Mouse (Mus musculus): ENCODE results near the gene Fndc10.
A peak's percentile ranks its signal among the peaks of the same experiment; 100 is the strongest.
"Not testable (repeated sequence)": the region's sequence is repeated elsewhere in the genome, so short reads cannot be mapped to it uniquely, and the experiment has no call there.

Gene Fndc10

DNA sequence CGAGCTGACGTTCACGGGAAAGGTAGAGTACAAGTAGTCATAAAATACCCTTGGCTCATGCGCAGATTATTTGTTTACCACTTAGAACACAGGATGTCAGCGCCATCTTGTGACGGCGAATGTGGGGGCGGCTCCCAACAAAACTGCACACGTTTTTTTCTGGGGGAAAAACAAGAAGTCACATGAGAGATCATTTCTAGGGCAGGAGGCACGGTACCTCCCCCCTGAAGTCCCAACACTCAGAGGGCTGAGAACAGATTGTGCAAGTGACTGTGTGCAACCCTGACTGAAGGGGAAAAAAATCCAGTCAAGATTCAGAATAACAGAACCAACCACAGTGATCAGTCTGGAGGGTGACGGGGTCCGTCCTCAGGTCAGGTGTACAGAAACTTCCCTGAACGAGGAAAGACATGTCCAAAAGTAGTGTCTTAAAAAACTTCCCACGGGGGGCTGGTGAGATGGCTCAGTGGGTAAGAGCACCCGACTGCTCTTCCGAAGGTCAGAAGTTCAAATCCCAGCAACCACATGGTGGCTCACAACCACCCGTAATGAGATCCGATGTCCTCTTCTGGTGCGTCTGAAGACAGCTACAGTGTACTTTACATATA lies 10.4 kb upstream of the Fndc10 start:
- DNase-seq (ENCODE audit: low read depth, low spot score): not testable (repeated sequence)

- DNase-seq (ENCODE audit: low read depth, low spot score): not testable (repeated sequence)
These were observed 6.4 kb upstream of the Fndc10 start for GRCm38 (mm10) chr4:155687764-155688163.

- DNase-seq (ENCODE audit: low read depth, low spot score): no peak
These were observed 3.4 kb upstream of the Fndc10 start for GRCm38 (mm10) chr4:155690571-155691375.

GRCm38 (mm10) chr4:155692421-155692820 lies 1.7 kb upstream of the Fndc10 start:
- no peak for DNase-seq (ENCODE audit: low read depth, low spot score)

DNA sequence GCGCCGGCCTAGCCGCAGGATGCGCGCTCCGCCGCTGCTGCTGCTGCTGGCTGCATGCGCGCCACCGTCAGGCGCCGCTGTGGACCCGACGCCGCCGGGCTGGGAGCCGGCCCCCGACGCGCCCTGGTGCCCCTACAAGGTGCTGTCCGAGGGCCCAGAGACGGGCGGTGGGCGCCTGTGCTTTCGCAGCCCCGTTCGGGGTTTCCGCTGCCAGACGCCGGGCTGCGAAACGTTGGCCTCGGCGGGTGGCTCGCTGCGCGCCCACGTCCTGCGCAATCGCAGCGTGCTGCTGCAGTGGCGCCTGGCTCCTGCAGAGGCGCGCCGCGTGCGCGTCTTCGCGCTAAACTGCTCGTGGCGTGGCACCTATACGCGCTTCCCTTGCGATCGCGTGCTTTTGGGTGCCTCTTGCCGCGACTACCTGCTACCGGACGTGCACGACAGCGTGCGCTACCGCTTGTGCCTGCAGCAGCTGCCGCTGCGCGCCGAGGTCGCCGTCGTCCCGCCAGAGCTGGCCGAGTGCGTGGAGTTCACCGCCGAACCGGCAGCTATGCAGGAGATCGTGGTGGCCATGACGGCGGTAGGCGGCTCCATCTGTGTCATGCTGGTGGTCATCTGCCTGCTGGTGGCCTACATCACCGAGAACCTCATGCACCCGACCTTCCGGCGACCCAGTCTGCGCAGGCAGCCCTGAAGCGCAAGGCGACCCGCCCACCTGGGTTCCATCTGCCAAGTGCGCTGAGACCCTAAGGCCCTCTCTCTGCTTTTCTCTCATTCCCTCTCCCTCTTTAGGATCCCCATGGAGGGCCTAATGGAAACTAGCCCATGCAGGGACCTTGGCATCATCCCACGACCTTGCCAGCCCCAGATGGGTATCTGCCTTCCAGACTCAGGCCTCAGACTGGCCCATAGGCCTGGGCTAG lies 600 bp downstream of the Fndc10 start:
- DNase-seq (ENCODE audit: low read depth, low spot score): peak; percentile 78

DNA sequence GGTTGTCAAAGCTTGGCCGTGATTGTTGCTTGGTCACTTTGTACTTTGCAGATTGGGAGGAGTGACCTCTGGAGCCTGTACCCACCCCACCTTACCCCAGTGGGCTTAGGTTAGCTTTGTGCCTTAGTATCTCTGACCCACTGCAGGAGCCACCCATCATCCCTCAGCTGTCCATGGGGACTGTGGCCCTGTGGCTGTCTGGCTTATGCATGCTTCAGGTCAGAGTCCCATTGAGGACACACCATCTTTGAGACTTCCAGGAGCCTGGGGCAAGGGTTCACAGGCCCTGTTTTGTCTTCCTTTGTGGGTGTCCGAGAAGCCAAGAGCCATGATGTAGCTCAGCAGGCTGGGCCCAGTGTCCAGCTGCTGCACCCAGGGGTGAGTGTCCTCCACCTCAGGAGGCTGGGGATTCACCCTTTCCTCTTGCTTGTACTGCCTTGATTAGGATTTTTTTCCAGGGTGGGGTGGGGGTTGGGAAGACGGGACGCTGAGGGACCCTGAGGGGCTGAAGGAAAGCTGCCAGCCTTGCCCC lies 1.5 kb downstream of the Fndc10 start:
- DNase-seq (ENCODE audit: low read depth, low spot score): no peak

DNA sequence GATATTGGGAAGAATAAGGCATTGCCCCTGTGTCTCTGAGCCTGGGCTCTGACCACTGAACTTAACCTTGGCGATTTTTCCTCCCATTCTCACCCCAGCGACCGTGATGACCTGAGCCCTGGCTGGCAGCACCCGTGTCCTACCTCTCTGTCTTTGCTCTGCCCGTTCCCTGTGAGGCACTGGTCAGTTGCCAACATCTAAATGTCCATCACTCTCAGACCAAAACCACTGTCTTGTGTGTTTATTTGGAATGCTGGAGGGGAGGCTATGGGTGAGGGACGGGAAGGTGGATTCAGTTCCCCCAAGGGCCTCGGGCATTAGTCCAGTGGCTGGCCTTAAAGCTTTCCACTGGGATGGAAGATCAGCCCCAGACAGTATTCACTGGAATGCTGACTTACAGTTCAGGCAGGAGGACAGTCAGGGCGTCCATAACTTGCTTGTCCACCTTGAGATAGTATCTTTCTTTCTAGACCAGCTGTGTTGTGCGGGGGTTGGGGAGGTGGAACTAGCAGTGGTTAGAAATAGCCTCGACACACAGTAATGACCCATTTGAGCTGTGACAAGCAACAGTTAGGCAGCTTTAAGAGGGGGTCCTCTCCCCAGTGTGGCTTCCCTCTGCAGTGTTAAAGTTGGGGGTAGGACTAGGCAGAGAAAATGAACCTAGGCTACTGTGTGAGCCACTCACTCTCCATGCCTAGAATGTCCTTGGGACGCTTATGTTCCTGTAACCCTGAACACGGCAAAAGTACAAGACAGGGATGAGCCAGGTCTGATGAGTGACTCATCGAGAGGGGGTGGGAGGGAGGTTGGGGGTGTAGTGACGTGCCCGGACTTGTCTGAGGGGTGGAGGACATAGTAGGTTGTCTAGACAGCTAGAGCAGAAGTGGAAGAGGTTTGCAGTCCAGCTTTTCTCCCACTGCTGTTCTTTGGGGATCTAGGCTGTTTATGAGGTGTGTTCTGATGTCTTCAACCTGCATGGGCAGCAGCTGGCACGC lies 2.4 kb downstream of the Fndc10 start:
- no peak for DNase-seq (ENCODE audit: low read depth, low spot score)

- DNase-seq (ENCODE audit: low read depth, low spot score): no peak
These were observed 6.3 kb downstream of the Fndc10 start for GRCm38 (mm10) chr4:155700425-155700824.

DNA sequence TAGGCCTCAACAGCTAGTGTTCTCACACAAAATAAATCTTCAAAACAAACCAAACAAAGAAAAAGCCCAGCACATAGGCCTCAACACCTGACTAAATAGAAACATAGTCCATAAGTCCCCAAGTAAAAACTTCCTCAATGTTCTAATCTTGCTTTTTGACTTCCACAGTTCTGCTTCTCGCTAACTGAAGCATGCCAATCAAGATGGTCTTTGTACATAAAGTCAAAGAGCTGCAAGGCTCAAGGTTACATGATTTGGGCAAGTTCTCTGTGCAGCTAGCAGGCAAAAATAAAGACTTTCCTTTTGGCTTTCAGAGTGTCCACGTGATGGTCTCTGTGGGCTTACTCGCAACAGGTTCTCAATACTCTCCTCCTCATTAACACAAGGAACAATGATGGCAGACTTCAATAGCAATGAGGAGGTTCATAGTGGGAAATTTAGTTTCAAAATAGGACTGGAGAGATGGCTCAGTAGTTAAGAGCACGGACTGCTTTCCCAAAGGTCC lies 9.3 kb downstream of the Fndc10 start:
- DNase-seq (ENCODE audit: low read depth, low spot score): no peak

DNA sequence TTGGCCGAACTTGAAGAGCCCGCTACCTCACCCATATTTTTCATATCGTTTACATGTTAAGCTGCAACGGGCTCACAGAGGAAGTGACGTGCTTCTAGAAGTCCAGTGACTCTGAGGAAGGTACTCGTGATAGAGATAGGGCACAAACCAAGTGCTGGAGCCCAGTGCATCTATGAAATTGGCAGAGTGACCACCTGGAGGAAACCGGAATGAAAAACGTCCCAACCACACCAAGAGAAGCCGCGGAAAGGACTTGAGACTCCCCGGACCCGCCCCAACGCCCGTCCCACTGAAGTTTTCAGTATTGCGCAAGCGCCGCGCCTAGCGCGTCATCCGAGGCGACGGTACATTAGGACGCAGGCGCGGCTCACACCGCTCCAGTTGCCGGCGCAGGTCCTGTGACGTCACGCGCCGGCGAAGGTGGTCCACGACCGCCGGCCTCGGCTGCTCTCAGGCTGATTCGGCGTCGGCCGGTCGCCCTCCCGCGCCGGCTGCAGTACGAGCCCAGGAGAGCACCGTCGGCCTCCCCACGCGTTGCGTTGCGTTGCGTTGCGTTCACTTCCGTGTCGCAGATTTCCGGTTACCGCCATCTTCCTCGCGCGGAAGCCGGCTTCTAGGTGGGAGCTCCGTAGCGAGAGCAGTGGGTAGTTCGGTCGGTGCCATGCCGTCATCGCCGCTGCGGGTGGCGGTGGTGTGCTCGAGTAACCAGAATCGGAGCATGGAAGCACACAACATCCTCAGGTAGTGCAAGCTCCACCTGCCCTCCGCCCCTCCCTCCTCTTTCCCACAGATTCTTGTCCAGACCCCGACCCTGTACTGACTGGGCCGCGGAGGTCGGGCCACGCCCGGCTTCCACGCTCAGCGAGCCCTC lies 10.8 kb downstream of the Fndc10 start, which contains the start of gene Ssu72:
TSS of gene Ssu72 (plus strand) at position 80 of the 871 bp plus-strand sequence.
- DNase-seq (ENCODE audit: low read depth, low spot score): peak; percentile 92

DNA sequence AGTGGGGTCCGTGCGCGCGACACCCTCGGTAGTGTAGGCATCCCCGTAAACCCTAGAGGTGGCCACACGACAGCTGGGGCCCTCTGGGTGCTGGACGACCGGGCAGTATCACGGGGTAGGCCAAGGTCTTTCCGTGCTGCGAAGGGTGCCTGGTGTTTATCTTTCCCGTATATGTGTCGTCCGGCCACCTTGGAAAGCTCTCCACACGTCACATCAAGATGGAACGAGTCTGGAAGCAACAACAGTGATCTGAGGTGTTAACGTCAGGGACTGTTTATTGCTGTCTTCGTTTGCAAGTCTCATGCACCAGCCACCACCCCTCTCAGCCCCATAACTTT lies 11.4 kb downstream of the Fndc10 start:
- DNase-seq (ENCODE audit: low read depth, low spot score): no peak

DNA sequence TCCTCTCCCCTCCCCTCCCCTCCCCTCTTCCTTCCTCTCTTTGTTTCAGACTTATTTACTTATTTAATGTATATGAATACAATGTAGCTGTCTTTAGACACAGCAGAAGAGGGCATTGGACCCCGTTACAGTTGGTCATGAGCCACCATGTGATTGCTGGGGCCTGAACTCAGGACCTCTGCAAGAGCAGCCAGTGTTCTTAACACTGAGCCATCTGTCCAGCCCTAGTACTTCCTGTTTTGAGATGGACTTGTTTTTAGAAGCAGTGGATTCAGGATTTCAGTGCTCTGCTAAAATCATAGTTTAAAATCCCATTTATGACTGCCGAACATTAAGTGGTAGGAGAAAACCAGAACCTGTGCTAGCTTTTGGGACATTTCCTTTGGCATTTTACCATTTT lies 14.4 kb downstream of the Fndc10 start:
- no peak for DNase-seq (ENCODE audit: low read depth, low spot score)

DNA sequence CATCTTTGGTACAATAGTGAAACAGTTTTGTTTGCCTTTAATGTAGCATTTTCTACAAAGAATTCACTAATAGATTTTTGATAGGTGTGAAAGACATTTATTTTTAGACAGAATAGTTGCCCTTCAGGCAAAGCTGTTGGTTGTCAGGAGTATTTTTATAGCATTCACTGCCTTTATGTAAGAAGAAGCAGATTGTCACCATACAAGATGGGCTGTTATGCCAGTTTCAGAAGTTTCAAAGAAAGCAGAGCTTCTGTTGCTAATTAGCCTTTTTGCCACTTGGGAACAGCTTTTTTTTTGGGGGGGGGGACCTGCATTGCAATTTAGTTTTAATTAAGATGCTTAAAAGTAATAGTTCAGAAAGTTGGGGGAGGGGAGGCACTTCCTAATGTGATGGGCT lies 14.8 kb downstream of the Fndc10 start:
- DNase-seq (ENCODE audit: low read depth, low spot score): no peak

DNA sequence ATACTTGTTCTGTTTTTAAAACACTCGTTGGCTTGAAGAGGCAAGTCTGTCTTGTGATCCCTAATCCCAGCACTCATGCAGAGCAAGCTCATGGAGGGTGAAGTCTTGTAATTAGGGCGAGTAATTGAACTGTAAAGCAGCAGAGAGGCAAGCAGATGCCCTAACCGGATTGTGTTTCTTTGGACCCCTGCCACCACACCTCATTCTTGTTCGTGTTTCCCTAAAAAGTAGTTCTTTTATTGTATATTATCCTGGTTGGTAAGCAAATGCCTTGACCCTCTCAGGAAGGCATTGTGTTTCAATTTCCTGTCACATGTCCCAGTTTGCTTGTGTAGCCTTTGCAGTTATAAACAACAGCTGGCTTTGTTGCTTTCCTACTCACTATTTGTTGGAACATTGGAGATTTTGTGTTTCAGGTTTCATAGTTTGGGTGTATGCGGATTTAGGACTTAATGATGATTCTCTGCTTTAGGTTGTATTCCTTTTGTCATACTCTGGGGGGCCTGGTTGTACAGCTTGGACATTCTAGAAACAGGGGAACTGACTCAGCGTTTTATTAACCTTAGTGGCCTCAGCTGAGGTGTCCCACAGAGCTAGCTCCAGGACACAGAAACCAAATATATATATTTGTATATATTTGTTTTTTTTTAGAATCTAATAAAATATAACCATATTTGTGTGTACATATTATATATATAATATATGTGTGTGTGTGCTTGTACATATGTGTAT lies 16.5 kb downstream of the Fndc10 start:
- no peak for DNase-seq (ENCODE audit: low read depth, low spot score)

- no peak for DNase-seq (ENCODE audit: low read depth, low spot score)
These were observed 27.5 kb downstream of the Fndc10 start for GRCm38 (mm10) chr4:155721668-155722083.

DNA sequence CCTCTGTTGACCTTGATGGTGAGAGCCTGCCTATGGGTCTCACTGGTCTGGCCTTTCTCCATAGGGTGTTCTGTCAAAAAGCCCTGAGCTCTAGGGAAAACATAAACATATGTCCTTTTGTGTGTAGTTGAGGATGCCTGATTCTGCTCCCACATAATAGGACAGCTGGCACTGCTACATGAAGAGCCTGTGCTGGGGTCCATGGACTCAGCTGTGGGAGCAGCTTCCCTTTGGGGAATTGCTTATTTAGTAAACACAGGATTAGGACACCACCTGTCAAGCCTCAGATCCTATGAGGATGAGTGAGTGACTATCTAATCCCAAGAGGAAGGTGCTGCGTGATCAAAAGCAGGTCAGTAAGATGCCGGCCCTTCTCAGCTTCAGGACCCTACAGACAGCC lies 33.9 kb downstream of the Fndc10 start:
- DNase-seq (ENCODE audit: low read depth, low spot score): no peak

- DNase-seq (ENCODE audit: low read depth, low spot score): no peak
These were observed 39.1 kb downstream of the Fndc10 start for GRCm38 (mm10) chr4:155733267-155733666.

- peak; percentile 90 for DNase-seq (ENCODE audit: low read depth, low spot score)
These were observed 40.3 kb downstream of the Fndc10 start, which contains the start of gene Tmem240 for GRCm38 (mm10) chr4:155734350-155734941. Tmem240 (plus strand) TSS chr4:155734800.
